Mouse (Mus musculus) kidney, adult 2 months (tissue): ENCODE data around the gene Gm10775. TPM values are rescaled to one million over a fixed set of nuclear protein-coding genes. Genes with fewer than 3 reads are reported as not detected.

ENCODE experiments used
- DNase-seq: peaks from one replicate; pipeline ENCODE4 v3.0.0; 2021
- H3K27ac ChIP-seq: fragments of 200-500 bp; 2 replicates; pipeline ENCODE4 v1.5.1; 2012; ENCODE audit warnings: low read depth, low read length, control low read depth, inconsistent platforms; ENCODE audit not compliant: insufficient read depth
- H3K27me3 ChIP-seq: fragments of 200-500 bp; replicated peaks from 2 replicates; pipeline ENCODE4 v1.6.1; 2012; ENCODE audit warnings: mild to moderate bottlenecking, moderate library complexity, low read length, inconsistent platforms; ENCODE audit not compliant: control insufficient read depth, insufficient read depth
- H3K36me3 ChIP-seq: fragments of 200-500 bp; 2 replicates; pipeline ENCODE4 v1.6.1; 2012; ENCODE audit warnings: mild to moderate bottlenecking, moderate library complexity, low read length, inconsistent platforms; ENCODE audit not compliant: control insufficient read depth, insufficient read depth
- H3K4me1 ChIP-seq: fragments of 200-500 bp; 2 replicates; pipeline ENCODE4 v1.6.1; 2011; ENCODE audit warnings: low read length; ENCODE audit not compliant: control insufficient read depth, insufficient read depth
- H3K4me3 ChIP-seq: fragments of 200-500 bp; 2 replicates; pipeline ENCODE4 v1.5.1; 2011; ENCODE audit warnings: mild to moderate bottlenecking, low read depth, low read length, control low read depth; ENCODE audit not compliant: insufficient read depth
- CTCF ChIP-seq: fragments of 200-500 bp; conservative IDR thresholded peaks from 2 replicates; pipeline ENCODE4 v1.5.1; 2011; ENCODE audit warnings: low read depth, mild to moderate bottlenecking, control low read depth, low read length, moderate library complexity, mixed read lengths; ENCODE audit not compliant: insufficient read depth, insufficient read length
- POLR2A ChIP-seq: fragments of 200-500 bp; IDR thresholded peaks from one replicate; pipeline ENCODE4 v1.6.1; 2011; ENCODE audit warnings: low read depth, low read length, control low read depth
- WGBS: fragments of 180-500 bp; shearing (Covaris S2); methylation state at CpG from one replicate; pipeline ENCODE4 v1.1.7; 2018; 5-methylcytosine and 5-hydroxymethylcytosine counted together
- polyA plus RNA-seq: library from polyadenylated mRNA; depleted of rRNA; stranded (reverse); fragments of >200 nt; gene quantifications from 2 replicates; pipeline ENCODE4 v1.2.3, GENCODE M21; 2012

Gene Gm10775
- polyA plus RNA-seq, 1 experiment = not detected

GRCm38 (mm10) chr13:65242319-65242787 lies 17.0 kb upstream of the Gm10775 start:
- H3K36me3 ChIP-seq = no peaks in the 10 kb centered on the region
- H3K27me3 ChIP-seq = no peaks in the 10 kb centered on the region
- H3K4me3 ChIP-seq = peak overlapping the region; percentile 66
- H3K4me1 ChIP-seq = no peaks in the 10 kb centered on the region
- no peak for DNase-seq
- no peak overlapping the region for H3K27ac ChIP-seq
- no peak for TF ChIP-seq POLR2A
- no peak for TF ChIP-seq CTCF
- WGBS = 38% methylated on average over 27 of the region's 27 CpGs

- H3K27me3 ChIP-seq = no peaks in the 10 kb centered on the region
- no peak overlapping the region for H3K4me3 ChIP-seq
- H3K27ac ChIP-seq = no peak overlapping the region
- 95% methylated on average over 4 of the region's 4 CpGs for WGBS
- TF ChIP-seq POLR2A (no peak), CTCF (no peak)
- no peak for DNase-seq
- H3K4me1 ChIP-seq = no peaks in the 10 kb centered on the region
- H3K36me3 ChIP-seq = no peaks in the 10 kb centered on the region
Measured at GRCm38 (mm10) chr13:65243273-65243672, 16.1 kb upstream of the Gm10775 start.

- no peaks in the 10 kb centered on the region for H3K4me1 ChIP-seq
- H3K27me3 ChIP-seq = no peaks in the 10 kb centered on the region
- no peak overlapping the region for H3K4me3 ChIP-seq
- WGBS = 36% methylated on average over 36 of the region's 36 CpGs
- no peak overlapping the region for H3K27ac ChIP-seq
- H3K36me3 ChIP-seq = no peaks in the 10 kb centered on the region
- TF ChIP-seq POLR2A = no peak
- no peak for TF ChIP-seq CTCF
- no peak for DNase-seq
Measured at GRCm38 (mm10) chr13:65258175-65258954, 974 bp upstream of the Gm10775 start.

- no peak overlapping the region for H3K4me3 ChIP-seq
- TF ChIP-seq POLR2A (no peak), CTCF (no peak)
- H3K27ac ChIP-seq = no peak overlapping the region
- no peaks in the 10 kb centered on the region for H3K27me3 ChIP-seq
- H3K4me1 ChIP-seq = no peaks in the 10 kb centered on the region
- no peak for DNase-seq
- no peaks in the 10 kb centered on the region for H3K36me3 ChIP-seq
- WGBS = 97% methylated on average over 5 of the region's 5 CpGs
Measured at GRCm38 (mm10) chr13:65262086-65262485, 2.7 kb downstream of the Gm10775 start.

- H3K27ac ChIP-seq = peak overlapping the region; percentile 78
- no peaks in the 10 kb centered on the region for H3K36me3 ChIP-seq
- 5% methylated on average over 9 of the region's 9 CpGs for WGBS
- no peak for TF ChIP-seq POLR2A
- TF ChIP-seq CTCF = no peak
- H3K27me3 ChIP-seq = no peaks in the 10 kb centered on the region
- no peak for DNase-seq
- peak overlapping the region; percentile 84 for H3K4me3 ChIP-seq
- H3K4me1 ChIP-seq = peaks cover 4% of the 10 kb centered on the region; the same call in 1 of the 2 replicates
Measured at GRCm38 (mm10) chr13:65277994-65278382, 18.6 kb downstream of the Gm10775 start.

- under 1% methylated on average over 50 of the region's 50 CpGs for WGBS
- no peak for TF ChIP-seq POLR2A
- no peak for TF ChIP-seq CTCF
- H3K27ac ChIP-seq = peak within 1 kb of the TSS; percentile 78
- peak; percentile 96 for DNase-seq
- H3K27me3 ChIP-seq = no peaks in the 10 kb centered on the region
- peaks cover 4% of the 10 kb centered on the region; the same call in 1 of the 2 replicates for H3K4me1 ChIP-seq
- H3K36me3 ChIP-seq = no peaks in the 10 kb centered on the region
- H3K4me3 ChIP-seq = peak within 1 kb of the TSS; percentile 84
Measured at GRCm38 (mm10) chr13:65278383-65279341, 19.3 kb downstream of the Gm10775 start, which contains the start of gene Zfp369. Gene Zfp369 (plus strand): TSS chr13:65278814.
